Mouse (Mus musculus) neural tube, embryonic 15.5 days (tissue): ENCODE data around the gene Gm8439. TPM values are rescaled to one million over a fixed set of nuclear protein-coding genes. Genes with fewer than 3 reads are reported as not detected.

Experiments
- ATAC-seq: fragments of 200-750 bp; cut with Nextera tagmentation; 2 replicates; pipeline ENCODE4 v1.8.0; 2017; ENCODE audit warnings: mild to moderate bottlenecking, moderate TSS enrichment, moderate library complexity; ENCODE audit not compliant: low FRiP score
- H3K27ac ChIP-seq: fragments of 300-500 bp; sonication (generic); replicated peaks from 2 replicates; pipeline ENCODE4 v1.5.1; 2015; ENCODE audit warnings: mild to moderate bottlenecking, inconsistent platforms
- H3K27me3 ChIP-seq: fragments of 300-500 bp; sonication (generic); replicated peaks from 2 replicates; pipeline ENCODE4 v1.6.1; 2015; ENCODE audit warnings: inconsistent platforms
- H3K36me3 ChIP-seq: fragments of 300-500 bp; sonication (generic); 2 replicates; pipeline ENCODE4 v1.6.1; 2015; ENCODE audit warnings: inconsistent platforms
- H3K4me1 ChIP-seq: fragments of 300-500 bp; sonication (generic); 2 replicates; pipeline ENCODE4 v1.6.1; 2015; ENCODE audit warnings: inconsistent platforms
- H3K4me2 ChIP-seq: fragments of 300-500 bp; sonication (generic); 2 replicates; pipeline ENCODE4 v1.6.1; 2015; ENCODE audit warnings: inconsistent platforms, mild to moderate bottlenecking, moderate library complexity
- H3K4me3 ChIP-seq: fragments of 300-500 bp; sonication (generic); replicated peaks from 2 replicates; pipeline ENCODE4 v1.5.1; 2015; ENCODE audit warnings: mild to moderate bottlenecking, inconsistent platforms
- H3K9ac ChIP-seq: fragments of 300-500 bp; sonication (generic); replicated peaks from 2 replicates; pipeline ENCODE4 v1.6.1; 2015; ENCODE audit warnings: mild to moderate bottlenecking, inconsistent platforms
- H3K9me3 ChIP-seq: fragments of 300-500 bp; sonication (generic); replicated peaks from 2 replicates; pipeline ENCODE4 v1.6.1; 2016; ENCODE audit warnings: inconsistent platforms
- WGBS: fragments of 180-500 bp; shearing (Covaris S2); methylation state at CpG from one replicate; pipeline ENCODE4 v1.1.7; 2015; ENCODE audit warnings: mixed read lengths; 5-methylcytosine and 5-hydroxymethylcytosine counted together
- polyA plus RNA-seq: library from polyadenylated mRNA; unstranded; fragments of >200 nt; fragmentation: Nextera tagmentation; extraction: Ambion mirVana; gene quantifications from 2 replicates; pipeline ENCODE4 v1.2.1, GENCODE M21; 2015

Gene Gm8439
- polyA plus RNA-seq, 1 experiment from 2014 or later = not detected

DNA sequence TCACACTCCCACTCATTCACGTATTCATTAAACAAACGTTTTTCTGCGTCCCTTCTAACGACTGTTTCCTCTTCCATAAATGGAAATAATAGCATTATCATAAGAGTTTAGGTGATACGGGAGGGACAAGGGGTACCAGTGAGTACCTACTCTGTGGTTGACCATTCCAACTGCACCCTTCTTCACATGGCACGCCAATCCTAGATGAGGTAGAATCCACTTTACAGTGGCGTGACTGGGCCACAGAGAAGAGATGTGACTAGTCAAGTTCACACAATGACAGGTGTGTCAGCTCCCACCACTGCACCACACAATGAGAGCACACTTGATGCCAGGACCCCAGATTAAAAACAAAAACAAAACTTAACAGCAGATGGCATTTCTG is 61.7 kb downstream of the Gm8439 start:
- 21% methylated on average over 7 of the region's 7 CpGs for WGBS
- peaks cover 12% of the 10 kb centered on the region for H3K4me1 ChIP-seq
- ATAC-seq = peak; percentile 34; the same call in 1 of the 2 replicates

DNA sequence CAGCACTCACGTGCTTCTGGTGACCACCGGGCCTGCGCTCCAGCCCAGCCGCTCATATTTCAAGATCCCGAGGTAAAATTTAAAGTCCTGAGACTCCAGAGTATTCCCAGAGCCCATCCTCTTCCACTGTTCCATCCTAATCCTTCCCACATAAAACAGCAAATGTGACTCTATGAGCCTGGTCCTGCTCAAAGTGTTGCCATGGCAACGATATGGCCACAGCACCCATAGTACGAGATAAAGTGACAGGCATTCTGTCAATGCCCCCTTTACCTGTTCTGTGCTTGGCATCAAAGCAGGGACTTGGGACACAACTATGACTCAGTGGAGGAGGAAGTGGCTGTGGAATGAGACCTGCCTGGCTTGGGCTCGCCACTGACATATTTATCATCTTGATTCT is 67.4 kb downstream of the Gm8439 start:
- Histone ChIP-seq H3K9me3 (no peaks in the 10 kb centered on the region), H3K27me3 (no peaks in the 10 kb centered on the region), H3K4me1 (no peaks in the 10 kb centered on the region), H3K36me3 (no peaks in the 10 kb centered on the region), H3K4me2 (no peak overlapping the region), H3K4me3 (no peak overlapping the region), H3K9ac (no peak overlapping the region), H3K27ac (no peak overlapping the region)
- WGBS = 74% methylated on average over 8 of the region's 8 CpGs
- no peak for ATAC-seq

More for the DNA sequence above, 61.7 kb downstream of the Gm8439 start:
- Histone ChIP-seq H3K9me3 (no peaks in the 10 kb centered on the region), H3K9ac (peak overlapping the region; percentile 68), H3K27me3 (peaks cover 18% of the 10 kb centered on the region), H3K4me3 (peak overlapping the region; percentile 55), H3K4me2 (peak overlapping the region; percentile 97), H3K36me3 (no peaks in the 10 kb centered on the region), H3K27ac (no peak overlapping the region)

Other genes starting within 250 kb of the Gm8439 start
- gene Scmh1, start 183.5 kb upstream of the Gm8439 start, polyA plus RNA-seq = 77.5 and 80.4 TPM in 2 replicates
- not detected in 2 replicates for gene Slfnl1, start 56.5 kb upstream of the Gm8439 start, polyA plus RNA-seq
- gene Ctps, start 18.5 kb upstream of the Gm8439 start, polyA plus RNA-seq = 80.2 and 81.1 TPM in 2 replicates
- 1.4 and 2.1 TPM in 2 replicates for gene Cited4, start 77.8 kb downstream of the Gm8439 start, polyA plus RNA-seq
- gene Kcnq4, start 159.9 kb downstream of the Gm8439 start, polyA plus RNA-seq = 5.8 and 6.7 TPM in 2 replicates
- 83.0 and 86.8 TPM in 2 replicates for gene Nfyc, start 242.8 kb downstream of the Gm8439 start, polyA plus RNA-seq